Mouse (Mus musculus): ENCODE results near the gene Tefm. TPM values are rescaled to one million over a fixed set of nuclear protein-coding genes. Genes with fewer than 3 reads are reported as not detected.

The Tefm gene
- polyA plus RNA-seq, 1 experiment = 6.8 TPM

GRCm38 (mm10) chr11:80089817-80090214 lies 52.2 kb downstream of the Tefm start:
- Histone ChIP-seq H3K4me3 (ENCODE audit: control insufficient read depth, insufficient read depth, low read length) (peak overlapping the region; percentile 100), H3K4me1 (replicated peaks; ENCODE audit: control insufficient read depth, insufficient read depth, low read length) (peaks cover 3% of the 10 kb centered on the region; the same call in 1 of the 2 replicates), H3K36me3 (ENCODE audit: control insufficient read depth, insufficient read depth, low read length) (no peaks in the 10 kb centered on the region; the same call in 1 of the 2 replicates), H3K27ac (ENCODE audit: control insufficient read depth, insufficient read depth, low read length) (no peak overlapping the region), H3K27me3 (ENCODE audit: control insufficient read depth, insufficient read depth, low read length) (no peaks in the 10 kb centered on the region)
- TF ChIP-seq CTCF (IDR thresholded peaks at IDR 0.05; ENCODE audit: borderline replicate concordance, control insufficient read depth, extremely low read depth, insufficient read depth, low read length, poor library complexity) = no peak
- TF ChIP-seq POLR2A (IDR thresholded peaks at IDR 0.05; ENCODE audit: control insufficient read depth, extremely low read depth, insufficient read depth, low read length, poor library complexity) = no peak
- no peak for DNase-seq
- WGBS = under 1% methylated on average over 14 of the region's 14 CpGs

GRCm38 (mm10) chr11:80088917-80089816 lies 52.8 kb downstream of the Tefm start, which contains the start of gene Atad5:
TSS of gene Atad5 (plus strand) at chr11:80089400.
- DNase-seq = peak; percentile 89
- 3% methylated on average over 57 of the region's 57 CpGs for WGBS
- Histone ChIP-seq H3K27me3 (ENCODE audit: control insufficient read depth, insufficient read depth, low read length) (no peaks in the 10 kb centered on the region), H3K4me3 (ENCODE audit: control insufficient read depth, insufficient read depth, low read length) (peak within 1 kb of the TSS; percentile 100), H3K36me3 (ENCODE audit: control insufficient read depth, insufficient read depth, low read length) (no peaks in the 10 kb centered on the region; the same call in 1 of the 2 replicates), H3K27ac (ENCODE audit: control insufficient read depth, insufficient read depth, low read length) (no peak within 1 kb of the TSS), H3K4me1 (replicated peaks; ENCODE audit: control insufficient read depth, insufficient read depth, low read length) (peaks cover 3% of the 10 kb centered on the region; the same call in 1 of the 2 replicates)
- peak; percentile 37; the same call in 1 of the 2 replicates for TF ChIP-seq POLR2A (IDR thresholded peaks at IDR 0.05; ENCODE audit: control insufficient read depth, extremely low read depth, insufficient read depth, low read length, poor library complexity)
- TF ChIP-seq CTCF (IDR thresholded peaks at IDR 0.05; ENCODE audit: borderline replicate concordance, control insufficient read depth, extremely low read depth, insufficient read depth, low read length, poor library complexity) = 0 out of 2 replicates have a peak, but pooled peaks have one; percentile 23

GRCm38 (mm10) chr11:80086844-80087243 lies 55.1 kb downstream of the Tefm start:
- DNase-seq = peak; percentile 87
- no peak overlapping the region for H3K4me3 ChIP-seq (ENCODE audit: control insufficient read depth, insufficient read depth, low read length)

More at GRCm38 (mm10) chr11:80086844-80087243, 55.1 kb downstream of the Tefm start:
- no peaks in the 10 kb centered on the region for H3K36me3 ChIP-seq (ENCODE audit: control insufficient read depth, insufficient read depth, low read length)
- WGBS = 25% methylated on average over 5 of the region's 5 CpGs
- no peak overlapping the region for H3K27ac ChIP-seq (ENCODE audit: control insufficient read depth, insufficient read depth, low read length)
- H3K4me1 ChIP-seq (replicated peaks; ENCODE audit: control insufficient read depth, insufficient read depth, low read length) = peaks cover 3% of the 10 kb centered on the region; the same call in 1 of the 2 replicates
- no peak for TF ChIP-seq POLR2A (IDR thresholded peaks at IDR 0.05; ENCODE audit: control insufficient read depth, extremely low read depth, insufficient read depth, low read length, poor library complexity)
- TF ChIP-seq CTCF (IDR thresholded peaks at IDR 0.05; ENCODE audit: borderline replicate concordance, control insufficient read depth, extremely low read depth, insufficient read depth, low read length, poor library complexity) = no peak; the same call in 1 of the 2 replicates
- H3K27me3 ChIP-seq (ENCODE audit: control insufficient read depth, insufficient read depth, low read length) = no peaks in the 10 kb centered on the region

Other genes starting within 250 kb of the Tefm start
- 7.8 and 8.2 TPM in 2 replicates for gene Utp6, start 179.8 kb downstream of the Tefm start, polyA plus RNA-seq (2012; rRNA removed)
- gene Suz12, start 149.1 kb downstream of the Tefm start, polyA plus RNA-seq (2012; rRNA removed) = 14.7 and 17.3 TPM in 2 replicates
- 65.0 and 65.3 TPM in 2 replicates for gene Crlf3, start 61.2 kb downstream of the Tefm start, polyA plus RNA-seq (2012; rRNA removed)
- 3.6 and 5.1 TPM in 2 replicates for gene Atad5, start 52.8 kb downstream of the Tefm start, polyA plus RNA-seq (2012; rRNA removed)
- 4.5 and 5.1 TPM in 2 replicates for gene Adap2, start 11.9 kb upstream of the Tefm start, polyA plus RNA-seq (2012; rRNA removed)
- 4.3 and 4.9 TPM in 2 replicates for gene Rnf135, start 41.7 kb upstream of the Tefm start, polyA plus RNA-seq (2012; rRNA removed)
- 11.7 and 13.7 TPM in 2 replicates for gene Rhot1, start 66.8 kb upstream of the Tefm start, polyA plus RNA-seq (2012; rRNA removed)
- 8.7 and 9.6 TPM in 2 replicates for gene Rhbdl3, start 158.7 kb upstream of the Tefm start, polyA plus RNA-seq (2012; rRNA removed)
- gene 5730455P16Rik, start 235.9 kb upstream of the Tefm start, polyA plus RNA-seq (2012; rRNA removed) = 5.4 and 8.6 TPM in 2 replicates
- gene Zfp207, start 241.1 kb upstream of the Tefm start, polyA plus RNA-seq (2012; rRNA removed) = 243 and 267 TPM in 2 replicates